Mouse (Mus musculus) heart, adult 2 months (tissue): ENCODE data around the gene Nhlh2.

ENCODE experiments used
- CTCF ChIP-seq: fragments of 200-600 bp; IDR thresholded peaks from 2 replicates; pipeline ENCODE4 v1.8.1; 2022; ENCODE audit warnings: antibody characterized with exemption, mild to moderate bottlenecking, moderate library complexity
- EP300 ChIP-seq: fragments of 200-500 bp; IDR thresholded peaks from 2 replicates; pipeline ENCODE4 v1.6.1; 2011; ENCODE audit warnings: low read depth, low read length, control low read depth; ENCODE audit not compliant: insufficient read depth
- POLR2A ChIP-seq: fragments of 200-500 bp; IDR thresholded peaks from 2 replicates; pipeline ENCODE4 v1.6.1; 2011; ENCODE audit warnings: mild to moderate bottlenecking, low read depth, low read length, control low read depth; ENCODE audit not compliant: insufficient read depth

- TF ChIP-seq CTCF (no peak), POLR2A (no peak), EP300 (no peak)
Measured at GRCm38 (mm10) chr3:101975337-101975736, 34.5 kb upstream of the Nhlh2 start.
